ENCODE assay signal across 34 mouse cellular contexts in the genomic region with DNA sequence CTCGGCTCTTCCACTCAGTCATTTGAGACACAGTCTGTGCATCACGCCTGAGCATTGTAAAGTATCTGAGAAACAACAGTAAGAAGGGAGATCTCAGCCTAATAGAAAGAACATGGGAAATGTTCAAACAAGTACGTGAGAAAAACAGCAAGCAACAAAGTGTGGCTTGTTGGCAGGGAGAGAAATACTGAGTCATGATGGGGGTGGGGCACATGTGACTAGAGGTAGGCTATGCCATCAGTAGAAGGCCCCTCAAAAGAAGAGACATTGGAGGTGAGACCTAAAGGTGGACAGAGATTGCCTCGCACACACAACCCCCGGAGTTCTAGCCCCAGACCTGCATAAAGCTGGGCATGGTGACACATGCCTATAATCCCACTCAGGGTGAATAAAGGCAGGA. TPM values are rescaled to one million over a fixed set of nuclear protein-coding genes. Genes with fewer than 3 reads are reported as not detected.
DNase-seq lines count a peak whose midpoint lies in the region; ATAC-seq and TF ChIP-seq lines count a peak whose summit lies in the region.
"Had no signal": no experiment of that assay in that cellular context is flagged by ENCODE, and none has a peak within 500 bp of the region (broad histone marks: within the 10 kb centered on the region; RNA-seq: fewer than 3 reads in every experiment).

No protein-coding gene starts in this region.

- no peaks in the 10 kb centered on the region for H3K36me3 ChIP-seq in heart, embryonic 10.5 days
- no peaks in the 10 kb centered on the region for H3K36me3 ChIP-seq in heart, adult 2 months (ENCODE audit: control insufficient read depth, insufficient read depth, low read length)
- H3K36me3 ChIP-seq in C2C12 (ENCODE audit: control insufficient read depth, insufficient read depth), result no peaks in the 10 kb centered on the region
- H3K36me3 ChIP-seq in liver, embryonic 16.5 days (ENCODE audit: control insufficient read depth, insufficient read depth), result no peaks in the 10 kb centered on the region
- no peaks in the 10 kb centered on the region for H3K36me3 ChIP-seq in thymus, adult 2 months (ENCODE audit: control insufficient read depth, insufficient read depth, low read length)
- H3K36me3 ChIP-seq: embryonic facial prominence, embryonic 10.5 days; embryonic facial prominence, embryonic 15.5 days; heart, embryonic 15.5 days; hindbrain, embryonic 13.5 days; limb, embryonic 12.5 days; midbrain, embryonic 12.5 days; neural tube, embryonic 12.5 days; stomach, embryonic 15.5 days had no signal

- H3K27ac ChIP-seq in heart, embryonic 10.5 days, result no peak overlapping the region
- no peak overlapping the region for H3K27ac ChIP-seq in heart, adult 2 months
- peak overlapping the region; percentile 75 for H3K27ac ChIP-seq in liver, embryonic 16.5 days (ENCODE audit: low read length)
- H3K27ac ChIP-seq in thymus, adult 2 months (ENCODE audit: control insufficient read depth, insufficient read depth, low read length), result no peak overlapping the region
- H3K27ac ChIP-seq: embryonic facial prominence, embryonic 10.5 days; embryonic facial prominence, embryonic 15.5 days; heart, embryonic 15.5 days; hindbrain, embryonic 13.5 days; limb, embryonic 12.5 days; midbrain, embryonic 12.5 days; neural tube, embryonic 12.5 days; stomach, embryonic 15.5 days had no signal

- H3K4me2 ChIP-seq in liver, embryonic 16.5 days (ENCODE audit: low read depth, low read length), result no peak overlapping the region
- H3K4me2 ChIP-seq: embryonic facial prominence, embryonic 15.5 days; heart, embryonic 15.5 days; hindbrain, embryonic 13.5 days; limb, embryonic 12.5 days; midbrain, embryonic 12.5 days; neural tube, embryonic 12.5 days; stomach, embryonic 15.5 days had no signal

- DNase-seq in heart, embryonic 10.5 days (ENCODE audit: low spot score), result peak; percentile 38
- no peak for DNase-seq in heart, adult 2 months
- DNase-seq in thymus, adult 2 months, result no peak
- DNase-seq in right cerebral cortex, postnatal 14 days, result no peak
- DNase-seq: adrenal gland, adult 8-10 months; cerebellum, adult 8-10 months; cerebellum, postnatal 25 days; gastrocnemius, postnatal 36 days; heart, postnatal 4 days; kidney, postnatal 14 days; layer of hippocampus, adult 9-11 months; lung, adult 18-20 months; lung, postnatal 4 days; right cerebral cortex, adult 18-20 months; right cerebral cortex, postnatal 4 days; thymus, postnatal 36 days had no signal

- H3K79me3 ChIP-seq in C2C12 (ENCODE audit: low read depth), result no peaks in the 10 kb centered on the region

- no peaks in the 10 kb centered on the region for H3K27me3 ChIP-seq in heart, embryonic 10.5 days (ENCODE audit: insufficient read depth, poor library complexity, severe bottlenecking)
- H3K27me3 ChIP-seq in heart, adult 2 months (ENCODE audit: control insufficient read depth, insufficient read depth, low read length), result no peaks in the 10 kb centered on the region
- H3K27me3 ChIP-seq in C2C12 (ENCODE audit: control insufficient read depth, insufficient read depth, insufficient read length), result no peaks in the 10 kb centered on the region
- no peaks in the 10 kb centered on the region for H3K27me3 ChIP-seq in liver, embryonic 16.5 days (ENCODE audit: control insufficient read depth, insufficient read depth, low read depth, low read length)
- no peaks in the 10 kb centered on the region for H3K27me3 ChIP-seq in thymus, adult 2 months (ENCODE audit: control insufficient read depth, insufficient read depth, low read length)
- H3K27me3 ChIP-seq: embryonic facial prominence, embryonic 15.5 days; heart, embryonic 15.5 days; limb, embryonic 12.5 days; neural tube, embryonic 12.5 days; stomach, embryonic 15.5 days had no signal

- H3ac ChIP-seq in C2C12 (ENCODE audit: control insufficient read depth, insufficient read length, low read depth), result no peak overlapping the region

- TF ChIP-seq CTCF in heart, adult 2 months (IDR thresholded peaks at IDR 0.05), result no peak
- no peak for TF ChIP-seq CTCF in C2C12 (IDR thresholded peaks at IDR 0.05; ENCODE audit: control insufficient read depth, insufficient read depth, insufficient read length)
- no peak for TF ChIP-seq CTCF in thymus, adult 2 months (IDR thresholded peaks at IDR 0.05; ENCODE audit: borderline replicate concordance, control insufficient read depth, extremely low read depth, insufficient read depth, low read length, poor library complexity)

- H3K4me3 ChIP-seq in heart, embryonic 10.5 days, result no peak overlapping the region
- no peak overlapping the region for H3K4me3 ChIP-seq in heart, adult 2 months
- no peak overlapping the region for H3K4me3 ChIP-seq in C2C12 (ENCODE audit: insufficient read depth, poor library complexity, severe bottlenecking)
- H3K4me3 ChIP-seq in liver, embryonic 16.5 days (ENCODE audit: low read depth, low read length), result no peak overlapping the region
- no peak overlapping the region for H3K4me3 ChIP-seq in thymus, adult 2 months (ENCODE audit: control insufficient read depth, insufficient read depth, low read length)
- H3K4me3 ChIP-seq: embryonic facial prominence, embryonic 10.5 days; embryonic facial prominence, embryonic 15.5 days; heart, embryonic 15.5 days; hindbrain, embryonic 13.5 days; limb, embryonic 12.5 days; megakaryocyte, embryonic 14.5 days; midbrain, embryonic 12.5 days; myocyte; neural tube, embryonic 12.5 days; stomach, embryonic 15.5 days had no signal

- H3K9me3 ChIP-seq in heart, embryonic 10.5 days, result no peaks in the 10 kb centered on the region
- H3K9me3 ChIP-seq in liver, embryonic 16.5 days (replicated peaks; ENCODE audit: control insufficient read depth, low read length), result no peaks in the 10 kb centered on the region
- H3K9me3 ChIP-seq: embryonic facial prominence, embryonic 10.5 days; embryonic facial prominence, embryonic 15.5 days; heart, embryonic 15.5 days; hindbrain, embryonic 13.5 days; limb, embryonic 12.5 days; megakaryocyte, embryonic 14.5 days; midbrain, embryonic 12.5 days; neural tube, embryonic 12.5 days; stomach, embryonic 15.5 days had no signal

- peak; percentile 52 for ATAC-seq in erythroid progenitor cell, adult 5-6 weeks (replicated peaks; ENCODE audit: low FRiP score, poor library complexity, severe bottlenecking)
- peak; percentile 40; the same call in 1 of the 2 replicates for ATAC-seq in liver, embryonic 16.5 days (ENCODE audit: low read depth)
- ATAC-seq: activated CD4-positive, CD25-positive, alpha-beta regulatory T cell, adult 4 months; CD4-positive, CD25-positive, alpha-beta regulatory T cell, adult 4 months; forebrain, embryonic 14.5 days; intestine, postnatal 0 days; lung, postnatal 0 days had no signal

- no peak for TF ChIP-seq POLR2A in heart, adult 2 months (IDR thresholded peaks at IDR 0.05; ENCODE audit: insufficient read depth, low read depth, low read length)
- no peak for TF ChIP-seq POLR2A in thymus, adult 2 months (IDR thresholded peaks at IDR 0.05; ENCODE audit: control insufficient read depth, extremely low read depth, insufficient read depth, low read length, poor library complexity)

- no peak for TF ChIP-seq EP300 in heart, adult 2 months (IDR thresholded peaks at IDR 0.05; ENCODE audit: insufficient read depth, low read depth, low read length)

- peaks cover 24% of the 10 kb centered on the region for H3K4me1 ChIP-seq in heart, embryonic 10.5 days
- peaks cover 2% of the 10 kb centered on the region; the same call in 1 of the 2 replicates for H3K4me1 ChIP-seq in heart, adult 2 months (ENCODE audit: control insufficient read depth, insufficient read depth, low read length)
- H3K4me1 ChIP-seq in liver, embryonic 16.5 days (ENCODE audit: control insufficient read depth, low read depth, low read length), result peaks cover 64% of the 10 kb centered on the region
- H3K4me1 ChIP-seq in thymus, adult 2 months (replicated peaks; ENCODE audit: control insufficient read depth, insufficient read depth, low read length), result peaks cover 9% of the 10 kb centered on the region
- H3K4me1 ChIP-seq: neural tube, embryonic 12.5 days had no signal

- intact Hi-C loops in heart, adult 2 months (cut with DNase I), result no loop called here

- 84% methylated on average over 5 of the region's 5 CpGs for WGBS in heart, embryonic 10.5 days
- WGBS in heart, adult 2 months, result 91% methylated on average over 5 of the region's 5 CpGs
- WGBS in liver, embryonic 16.5 days (ENCODE audit: insufficient replicate concordance), result 70% methylated on average over 5 of the region's 5 CpGs
- WGBS in thymus, adult 2 months, result 94% methylated on average over 5 of the region's 5 CpGs

- no peak overlapping the region for H3K9ac ChIP-seq in heart, adult 2 months (ENCODE audit: low read depth, low read length)
- no peak overlapping the region for H3K9ac ChIP-seq in liver, embryonic 16.5 days (ENCODE audit: low read depth, low read length)
- H3K9ac ChIP-seq: embryonic facial prominence, embryonic 15.5 days; heart, embryonic 15.5 days; hindbrain, embryonic 13.5 days; limb, embryonic 12.5 days; midbrain, embryonic 12.5 days; neural tube, embryonic 12.5 days; stomach, embryonic 15.5 days had no signal

- H3K79me2 ChIP-seq in heart, adult 2 months (replicated peaks; ENCODE audit: control insufficient read depth, insufficient read depth, low read length), result no peaks in the 10 kb centered on the region
- no peaks in the 10 kb centered on the region for H3K79me2 ChIP-seq in C2C12 (ENCODE audit: control insufficient read depth, insufficient read depth)

RNA-seq across cellular contexts. Expression of gene Eid1, which starts 7.7 kb away (rescaled TPM):
- polyA plus RNA-seq in heart, embryonic 10.5 days (2016; fragmentation: Nextera tagmentation; extraction: Ambion mirVana), result 124 and 142 TPM in 2 replicates
- total RNA-seq in heart, adult 2 months (2021), result 10 to 100 TPM; 44.3 to 45.7 TPM
- 12.6 and 16.0 TPM in 2 replicates for polyA plus RNA-seq in heart, adult 2 months (2012; rRNA removed)
- polyA plus RNA-seq in C2C12 (2012; fragmentation: generic; extraction: Trizol), result 16.5 TPM
- total RNA-seq in erythroid progenitor cell, adult 5-6 weeks (2015; ENCODE audit: low replicate concordance), result 52.0 and 77.1 TPM in 2 replicates
- 96.0 and 96.6 TPM in 2 replicates for total RNA-seq in erythroid progenitor cell, adult 5-6 weeks (2017; ENCODE audit: low replicate concordance)
- 34.2 and 34.7 TPM in 2 replicates for polyA plus RNA-seq in liver, embryonic 16.5 days (2015; fragmentation: Nextera tagmentation; extraction: Ambion mirVana)
- polyA plus RNA-seq in thymus, adult 2 months (2012; rRNA removed), result 21.7 and 23.4 TPM in 2 replicates

RNA-seq across cellular contexts. Expression of gene Cep152, which starts 40.3 kb away (rescaled TPM):
- 7.0 and 7.1 TPM in 2 replicates for polyA plus RNA-seq in heart, embryonic 10.5 days (2016; fragmentation: Nextera tagmentation; extraction: Ambion mirVana)
- 1 to 10 TPM; 1.4 TPM for total RNA-seq in heart, adult 2 months (2021)
- polyA plus RNA-seq in heart, adult 2 months (2012; rRNA removed), result 0.51 and 1.2 TPM in 2 replicates
- 1.8 TPM for polyA plus RNA-seq in C2C12 (2012; fragmentation: generic; extraction: Trizol)
- total RNA-seq in erythroid progenitor cell, adult 5-6 weeks (2015; ENCODE audit: low replicate concordance), result 14.3 and 20.2 TPM in 2 replicates
- total RNA-seq in erythroid progenitor cell, adult 5-6 weeks (2017; ENCODE audit: low replicate concordance), result 36.8 and 49.8 TPM in 2 replicates
- 4.2 and 4.4 TPM in 2 replicates for polyA plus RNA-seq in liver, embryonic 16.5 days (2015; fragmentation: Nextera tagmentation; extraction: Ambion mirVana)
- 4.7 and 4.8 TPM in 2 replicates for polyA plus RNA-seq in thymus, adult 2 months (2012; rRNA removed)

RNA-seq across cellular contexts. Expression of gene Shc4, which starts 58.7 kb away (rescaled TPM):
- polyA plus RNA-seq in heart, embryonic 10.5 days (2016; fragmentation: Nextera tagmentation; extraction: Ambion mirVana), result 1.5 and 2.2 TPM in 2 replicates
- under 1 TPM; 0.44 to 0.77 TPM for total RNA-seq in heart, adult 2 months (2021)
- polyA plus RNA-seq in heart, adult 2 months (2012; rRNA removed), result 0.31 and 0.38 TPM in 2 replicates
- 0.34 TPM for polyA plus RNA-seq in C2C12 (2012; fragmentation: generic; extraction: Trizol)
- total RNA-seq in erythroid progenitor cell, adult 5-6 weeks (2015; ENCODE audit: low replicate concordance), result not detected in 2 replicates
- 0.15 and 3.3 TPM in 2 replicates for total RNA-seq in erythroid progenitor cell, adult 5-6 weeks (2017; ENCODE audit: low replicate concordance)
- polyA plus RNA-seq in liver, embryonic 16.5 days (2015; fragmentation: Nextera tagmentation; extraction: Ambion mirVana), result 0.64 and 0.77 TPM in 2 replicates
- 0.57 and 0.66 TPM in 2 replicates for polyA plus RNA-seq in thymus, adult 2 months (2012; rRNA removed)
- polyA plus RNA-seq: CD4-positive, CD25-positive, alpha-beta regulatory T cell, adult 4 months had no signal
